Mouse (Mus musculus): Measurements from ENCODE around the gene Ccnc. TPM values are rescaled to one million over a fixed set of nuclear protein-coding genes. Genes with fewer than 3 reads are reported as not detected.

Gene Ccnc
- polyA plus RNA-seq (2016; fragmentation: Nextera tagmentation; extraction: Ambion mirVana), result 67.8 and 68.9 TPM in 2 replicates

DNA sequence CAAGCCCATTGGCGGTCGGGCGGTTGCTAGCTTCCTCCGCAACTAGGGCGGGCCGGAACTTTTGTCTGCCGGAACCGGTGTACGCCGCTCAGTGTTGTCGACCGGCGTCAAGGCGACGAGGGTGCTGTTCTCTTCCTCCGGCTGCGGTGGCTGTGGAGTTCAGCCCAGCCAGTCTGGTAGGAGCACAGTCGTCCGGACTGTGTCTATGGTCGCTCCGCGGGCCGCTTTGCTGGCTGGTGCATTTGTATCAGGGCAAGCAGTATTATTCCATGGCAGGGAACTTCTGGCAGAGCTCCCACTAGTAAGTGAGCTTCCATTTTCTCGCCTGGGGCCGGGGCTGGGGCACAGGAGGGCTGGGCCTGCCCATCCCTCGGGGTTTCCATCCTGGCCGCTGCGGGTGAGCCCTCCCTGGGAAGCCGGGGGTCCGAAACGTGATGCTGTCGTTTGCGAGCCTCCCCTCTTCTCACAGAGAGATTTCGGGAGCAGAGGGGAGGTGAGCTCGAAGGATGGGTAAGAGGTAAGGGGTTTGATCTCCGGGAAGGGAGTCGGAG lies at the start of gene Ccnc:
TSS of gene Ccnc (plus strand) at position 87 of the 551 bp plus-strand sequence.
- Histone ChIP-seq H3K36me3 (peaks cover 1% of the 10 kb centered on the region; the same call in 1 of the 2 replicates), H3K27me3 (no peaks in the 10 kb centered on the region), H3K4me1 (peaks cover 7% of the 10 kb centered on the region), H3K4me3 (peak within 1 kb of the TSS; percentile 61), H3K4me2 (replicated peaks) (peak within 1 kb of the TSS; percentile 76), H3K9ac (replicated peaks) (peak within 1 kb of the TSS; percentile 77), H3K27ac (replicated peaks) (peak within 1 kb of the TSS; percentile 82), H3K9me3 (no peaks in the 10 kb centered on the region)
- WGBS, result under 1% methylated on average over 37 of the region's 37 CpGs
- peak; percentile 97 for ATAC-seq (ENCODE audit: low FRiP score, low read depth)

DNA sequence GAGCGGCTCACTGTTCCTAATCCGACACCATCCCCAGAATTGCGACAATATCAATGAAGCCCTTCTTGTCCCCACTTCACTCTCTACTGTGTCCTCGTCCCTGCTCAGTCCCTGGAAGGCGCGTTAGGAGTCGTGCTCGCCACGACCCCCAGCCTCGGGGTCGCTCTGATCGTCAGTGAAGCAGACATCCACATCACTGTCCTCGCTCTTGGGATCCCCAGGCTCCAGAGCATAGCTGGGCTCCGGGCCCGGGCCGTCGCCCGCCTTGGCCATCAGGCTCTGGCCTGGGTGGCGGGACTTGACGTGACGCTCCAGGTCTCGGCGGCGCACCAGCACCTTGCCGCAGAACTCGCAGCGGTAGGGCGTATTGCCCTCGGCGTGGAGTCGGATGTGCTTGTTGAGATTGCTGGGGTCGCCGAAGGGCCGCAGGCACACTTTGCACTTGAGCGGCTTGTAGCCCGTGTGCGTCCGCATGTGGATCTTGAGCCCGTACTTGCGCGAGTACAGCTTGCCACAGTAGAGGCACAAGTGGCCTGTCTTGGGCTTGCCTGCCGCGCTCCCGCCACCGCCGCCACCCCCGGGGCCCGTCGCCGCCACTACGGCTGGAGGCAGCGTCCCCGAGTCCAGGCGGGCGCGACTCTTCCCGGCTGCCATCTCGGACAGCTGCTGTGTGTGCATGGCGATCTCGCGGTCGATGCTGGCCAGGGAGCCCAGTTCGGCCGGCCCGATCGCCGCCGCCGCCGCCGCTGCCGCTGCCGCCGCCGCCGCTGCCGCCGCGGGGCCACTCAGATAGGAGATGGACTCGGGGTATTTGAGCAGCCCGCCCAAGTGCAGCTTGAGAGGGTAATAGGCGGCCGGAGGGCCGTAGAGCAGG lies 49.2 kb upstream of the Ccnc start:
- H3K4me1 ChIP-seq, result peaks cover 16% of the 10 kb centered on the region
- H3K36me3 ChIP-seq, result no peaks in the 10 kb centered on the region
- H3K4me3 ChIP-seq, result peak overlapping the region; percentile 43
- WGBS, result under 1% methylated on average over 81 of the region's 84 CpGs
- no peaks in the 10 kb centered on the region for H3K9me3 ChIP-seq
- H3K4me2 ChIP-seq (replicated peaks), result peak overlapping the region; percentile 55
- peak; percentile 27 for ATAC-seq (ENCODE audit: low FRiP score, low read depth)
- peaks cover 90% of the 10 kb centered on the region for H3K27me3 ChIP-seq
- 0 out of 2 replicates have a peak overlapping the region, but pooled peaks have one; percentile 7 for H3K9ac ChIP-seq (replicated peaks)
- no peak overlapping the region for H3K27ac ChIP-seq (replicated peaks)

DNA sequence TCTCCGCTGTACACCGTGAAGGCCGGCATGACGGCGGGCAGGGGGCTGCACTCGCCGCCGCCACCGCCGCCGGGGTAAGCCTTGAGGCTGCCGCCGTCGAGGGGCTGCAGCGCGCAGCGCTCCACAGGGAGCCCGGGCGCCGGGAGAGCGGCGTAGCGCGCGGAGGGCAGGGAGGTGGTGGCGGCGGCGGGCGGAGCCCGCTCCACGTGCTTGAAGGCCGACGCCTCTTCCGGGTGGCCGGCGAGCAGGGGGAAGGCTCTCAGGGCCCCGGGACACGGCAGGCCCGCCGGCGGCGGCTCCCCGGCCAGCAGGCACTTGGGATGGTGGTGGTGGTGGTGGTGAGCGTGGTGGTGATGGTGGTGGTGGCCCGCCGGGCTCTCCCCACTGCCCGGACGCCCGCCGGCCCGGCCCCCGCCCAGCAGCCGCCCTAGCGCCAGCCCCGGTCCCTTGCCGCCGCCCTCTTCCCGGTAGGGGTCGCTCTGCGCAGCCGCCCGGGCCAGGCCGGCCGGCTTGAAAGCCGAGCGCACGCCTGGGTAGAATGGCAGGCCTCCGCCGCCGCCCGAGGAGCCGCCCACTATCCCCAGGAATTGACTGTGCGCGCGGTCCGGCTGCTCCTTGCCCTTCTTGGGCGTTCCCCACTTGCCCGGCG lies 48.4 kb upstream of the Ccnc start:
- peak overlapping the region; percentile 43 for H3K4me3 ChIP-seq
- 0 out of 2 replicates have a peak overlapping the region, but pooled peaks have one; percentile 1 for H3K9ac ChIP-seq (replicated peaks)
- peaks cover 14% of the 10 kb centered on the region; the same call in 1 of the 2 replicates for H3K4me1 ChIP-seq
- peak overlapping the region; percentile 55 for H3K4me2 ChIP-seq (replicated peaks)
- under 1% methylated on average over 37 of the region's 79 CpGs for WGBS
- no peak overlapping the region for H3K27ac ChIP-seq (replicated peaks)
- peak; percentile 91 for ATAC-seq (ENCODE audit: low FRiP score, low read depth)
- peaks cover 92% of the 10 kb centered on the region for H3K27me3 ChIP-seq
- H3K9me3 ChIP-seq, result no peaks in the 10 kb centered on the region
- no peaks in the 10 kb centered on the region for H3K36me3 ChIP-seq

DNA sequence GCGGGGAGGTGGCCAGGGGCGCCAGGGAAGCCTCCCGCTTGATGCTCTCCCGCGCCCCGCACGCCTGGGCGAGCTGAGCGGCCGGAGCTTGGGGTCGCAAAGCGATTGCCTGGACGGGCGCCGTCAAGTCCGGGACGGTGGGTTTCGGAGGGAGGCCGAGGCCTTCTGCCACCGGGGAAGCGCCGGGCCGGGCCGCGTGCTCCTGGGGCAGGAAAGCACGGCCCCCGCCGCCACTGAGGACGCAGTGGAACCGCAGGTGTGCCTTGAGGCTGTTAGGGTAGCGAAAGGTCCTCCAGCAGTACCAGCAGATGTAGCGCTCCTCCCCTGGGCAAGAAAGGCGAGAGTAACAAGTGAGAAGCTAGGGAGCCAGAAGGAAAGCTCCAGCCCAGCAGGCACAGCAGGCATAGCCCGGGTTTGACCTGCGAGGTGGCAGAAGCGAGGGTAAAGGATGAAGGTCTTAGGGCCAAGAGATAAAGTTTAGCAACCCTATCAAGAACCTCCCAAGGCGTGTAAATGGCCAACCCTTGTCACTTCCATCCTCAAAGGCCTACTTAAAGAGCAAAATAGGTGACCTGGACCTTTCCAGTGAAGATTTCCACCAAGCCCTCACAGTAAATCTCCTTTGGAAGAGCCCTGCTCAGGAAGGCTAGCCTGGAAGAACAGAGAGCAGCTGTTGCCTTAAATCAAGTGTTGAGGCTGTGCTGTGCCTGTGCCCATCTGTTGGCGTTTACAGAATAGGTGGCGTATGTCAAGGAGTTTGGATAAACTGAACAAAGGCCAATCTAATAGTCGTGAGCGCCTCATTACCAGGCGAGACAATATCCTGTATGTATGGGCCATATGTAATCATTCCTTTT lies 47.6 kb upstream of the Ccnc start:
- Histone ChIP-seq H3K9ac (replicated peaks) (peak overlapping the region; percentile 1; the same call in 1 of the 2 replicates), H3K36me3 (no peaks in the 10 kb centered on the region), H3K4me2 (replicated peaks) (peak overlapping the region; percentile 55), H3K27me3 (peaks cover 92% of the 10 kb centered on the region), H3K4me1 (peaks cover 20% of the 10 kb centered on the region; the same call in 1 of the 2 replicates), H3K9me3 (no peaks in the 10 kb centered on the region), H3K4me3 (peak overlapping the region; percentile 43), H3K27ac (replicated peaks) (no peak overlapping the region)
- peak; percentile 38; the same call in 1 of the 2 replicates for ATAC-seq (ENCODE audit: low FRiP score, low read depth)
- 3% methylated on average over 42 of the region's 42 CpGs for WGBS

DNA sequence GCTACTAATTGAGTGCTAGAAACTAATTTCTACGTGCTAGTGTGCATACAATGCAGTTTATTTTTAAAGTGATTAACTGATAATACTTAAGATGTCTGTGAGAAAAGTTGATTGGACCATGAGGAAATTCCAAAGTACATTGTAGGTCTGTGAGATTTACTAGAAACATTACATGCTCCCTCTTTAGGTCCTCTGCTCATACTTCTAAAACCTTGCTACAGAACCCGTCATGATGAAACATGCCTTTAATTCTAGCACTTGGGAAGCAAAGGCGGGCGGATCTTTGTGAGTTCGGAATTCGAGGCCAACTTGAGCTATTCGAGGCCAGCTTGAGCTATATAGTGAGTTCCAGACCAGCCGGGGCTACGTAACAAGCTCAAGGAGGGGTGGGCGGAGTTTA lies 46.5 kb upstream of the Ccnc start:
- Histone ChIP-seq H3K9ac (replicated peaks) (no peak overlapping the region), H3K27ac (replicated peaks) (no peak overlapping the region), H3K36me3 (no peaks in the 10 kb centered on the region), H3K4me2 (replicated peaks) (no peak overlapping the region), H3K9me3 (no peaks in the 10 kb centered on the region), H3K27me3 (peaks cover 96% of the 10 kb centered on the region), H3K4me3 (no peak overlapping the region), H3K4me1 (peaks cover 27% of the 10 kb centered on the region)
- no peak for ATAC-seq (ENCODE audit: low FRiP score, low read depth)
- 3% methylated on average over 10 of the region's 10 CpGs for WGBS

DNA sequence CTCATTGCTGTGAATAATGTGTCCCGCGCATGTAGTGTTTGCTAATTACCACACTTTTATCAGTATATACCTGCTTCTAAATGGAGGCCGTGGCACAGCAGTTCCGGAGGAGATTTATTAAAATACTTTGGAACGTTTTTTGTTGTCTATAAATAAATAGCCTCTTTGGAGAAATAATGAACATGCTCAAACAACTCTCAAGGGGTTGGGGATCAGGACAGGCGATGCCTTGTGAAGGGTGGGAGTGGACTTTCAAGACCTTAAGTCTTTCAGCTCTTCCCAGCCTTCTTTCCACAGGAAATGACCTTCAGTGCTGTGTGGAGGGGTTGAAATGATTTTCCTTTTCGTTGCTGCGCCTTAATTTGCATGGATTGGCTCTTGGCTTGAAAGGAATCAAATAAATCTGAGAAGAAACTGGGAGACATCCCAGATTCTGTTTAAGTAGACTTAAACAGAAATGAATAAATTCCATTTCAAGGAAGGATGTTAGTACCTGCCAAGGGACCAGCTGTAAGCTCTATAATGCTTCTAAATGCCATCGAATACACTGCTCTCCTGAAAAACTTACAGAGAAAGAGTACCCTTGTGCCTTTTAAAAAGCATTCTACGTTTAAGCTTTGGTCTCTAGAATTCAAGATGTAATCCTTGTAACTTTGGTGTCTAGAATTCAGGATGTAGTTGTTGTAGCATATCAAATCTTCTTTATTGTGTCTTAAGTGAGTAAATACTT lies 44.9 kb upstream of the Ccnc start:
- ATAC-seq (ENCODE audit: low FRiP score, low read depth), result no peak
- peaks cover 100% of the 10 kb centered on the region for H3K27me3 ChIP-seq
- H3K9ac ChIP-seq (replicated peaks), result no peak overlapping the region
- no peaks in the 10 kb centered on the region for H3K36me3 ChIP-seq
- H3K4me2 ChIP-seq (replicated peaks), result no peak overlapping the region
- H3K4me1 ChIP-seq, result peaks cover 27% of the 10 kb centered on the region
- 13% methylated on average over 10 of the region's 10 CpGs for WGBS
- H3K9me3 ChIP-seq, result no peaks in the 10 kb centered on the region
- no peak overlapping the region for H3K27ac ChIP-seq (replicated peaks)
- H3K4me3 ChIP-seq, result no peak overlapping the region

DNA sequence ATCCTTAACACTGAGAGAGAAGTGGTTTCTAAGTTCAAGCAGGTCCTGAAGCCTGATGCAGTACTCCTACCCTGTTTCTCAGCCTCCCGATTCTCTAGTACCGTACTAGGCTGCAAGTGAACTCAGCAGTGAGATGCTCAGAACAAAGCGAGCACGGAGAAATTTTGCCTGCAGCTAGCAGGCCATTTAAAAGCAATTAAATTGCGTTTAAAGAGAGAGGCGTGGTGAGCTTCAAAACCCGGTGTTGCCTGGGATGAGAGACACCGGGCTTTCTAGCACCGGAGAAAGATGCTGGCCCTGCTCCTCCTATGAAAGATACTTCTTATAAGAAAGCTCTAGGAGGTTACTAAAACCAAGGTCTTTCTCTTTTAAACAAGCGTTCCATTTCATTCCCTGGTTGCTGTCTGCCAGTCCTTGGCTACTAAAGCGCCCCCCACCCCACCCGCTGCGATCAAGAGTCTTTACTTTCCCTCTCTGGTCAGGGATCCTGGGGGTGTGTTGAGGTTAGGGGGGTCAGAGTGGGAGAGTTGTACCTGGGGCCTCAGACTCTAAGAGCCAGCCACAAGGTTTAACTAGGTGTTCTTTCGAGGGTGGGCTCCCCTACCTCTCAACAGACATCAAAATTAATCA lies 43.0 kb upstream of the Ccnc start:
- H3K4me2 ChIP-seq (replicated peaks), result no peak overlapping the region
- H3K4me1 ChIP-seq, result peaks cover 35% of the 10 kb centered on the region
- ATAC-seq (ENCODE audit: low FRiP score, low read depth), result no peak
- H3K36me3 ChIP-seq, result no peaks in the 10 kb centered on the region
- no peaks in the 10 kb centered on the region for H3K9me3 ChIP-seq
- no peak overlapping the region for H3K27ac ChIP-seq (replicated peaks)
- 2% methylated on average over 14 of the region's 14 CpGs for WGBS
- peaks cover 97% of the 10 kb centered on the region for H3K27me3 ChIP-seq
- H3K9ac ChIP-seq (replicated peaks), result no peak overlapping the region
- 0 out of 2 replicates have a peak overlapping the region, but pooled peaks have one; percentile 1 for H3K4me3 ChIP-seq

DNA sequence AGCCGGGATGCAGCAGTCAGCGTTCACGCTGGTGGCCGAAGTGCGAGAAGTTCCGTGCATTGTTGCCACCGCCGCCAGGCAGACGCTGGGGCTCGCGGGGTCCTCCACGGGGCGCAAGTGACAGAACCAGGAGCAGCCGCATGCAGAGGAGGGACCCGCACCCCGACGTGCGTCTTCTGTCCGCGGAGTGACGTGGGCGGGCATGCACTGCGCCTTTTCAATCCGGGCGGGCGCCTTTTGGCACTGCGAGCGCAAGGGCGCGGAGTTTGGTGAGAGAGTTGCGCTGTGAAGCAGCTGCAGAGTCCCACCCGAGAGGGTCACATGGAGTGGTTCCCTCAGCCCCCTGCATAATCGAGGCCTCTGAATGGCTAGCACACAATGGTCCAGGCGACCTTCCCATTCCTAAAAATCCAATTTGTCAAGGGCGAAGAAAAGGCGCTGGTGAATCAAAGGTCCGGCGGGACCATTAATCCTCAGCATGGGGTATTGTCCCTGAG lies 41.9 kb upstream of the Ccnc start, which contains the start of gene Prdm13:
TSS of gene Prdm13 (minus strand) at position 369 of the 497 bp plus-strand sequence.
- peaks cover 97% of the 10 kb centered on the region for H3K27me3 ChIP-seq
- ATAC-seq (ENCODE audit: low FRiP score, low read depth), result peak; percentile 72
- peak within 1 kb of the TSS; percentile 42 for H3K4me2 ChIP-seq (replicated peaks)
- H3K4me1 ChIP-seq, result peaks cover 37% of the 10 kb centered on the region
- H3K4me3 ChIP-seq, result peak within 1 kb of the TSS; percentile 19
- no peak within 1 kb of the TSS for H3K27ac ChIP-seq (replicated peaks)
- no peaks in the 10 kb centered on the region for H3K9me3 ChIP-seq
- no peaks in the 10 kb centered on the region for H3K36me3 ChIP-seq
- under 1% methylated on average over 38 of the region's 38 CpGs for WGBS
- no peak within 1 kb of the TSS for H3K9ac ChIP-seq (replicated peaks)

DNA sequence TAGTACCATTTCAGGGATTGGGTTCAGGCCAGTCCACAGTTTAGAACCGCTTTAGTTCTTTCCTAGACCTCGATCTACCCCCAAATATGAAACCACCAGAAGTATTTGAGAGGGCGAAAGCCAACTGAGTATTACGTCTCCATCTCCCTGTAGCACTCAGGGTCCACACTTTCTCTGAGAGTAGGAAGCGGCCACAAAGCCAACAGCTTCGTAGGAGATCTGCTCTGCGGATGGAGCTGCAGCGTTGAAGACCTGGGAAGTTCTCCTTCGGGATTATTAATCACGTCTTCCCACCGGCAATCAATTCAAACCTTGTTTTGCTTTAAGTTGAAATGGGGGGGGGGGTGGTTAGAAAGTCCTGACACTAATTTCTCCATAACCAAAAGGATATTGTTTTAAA lies 41.1 kb upstream of the Ccnc start:
- no peak overlapping the region for H3K4me2 ChIP-seq (replicated peaks)
- H3K9ac ChIP-seq (replicated peaks), result no peak overlapping the region
- ATAC-seq (ENCODE audit: low FRiP score, low read depth), result no peak
- peaks cover 97% of the 10 kb centered on the region for H3K27me3 ChIP-seq
- H3K9me3 ChIP-seq, result no peaks in the 10 kb centered on the region
- no peaks in the 10 kb centered on the region for H3K36me3 ChIP-seq
- H3K4me1 ChIP-seq, result peaks cover 37% of the 10 kb centered on the region
- no peak overlapping the region for H3K4me3 ChIP-seq
- no peak overlapping the region for H3K27ac ChIP-seq (replicated peaks)
- WGBS, result 2% methylated on average over 11 of the region's 11 CpGs

DNA sequence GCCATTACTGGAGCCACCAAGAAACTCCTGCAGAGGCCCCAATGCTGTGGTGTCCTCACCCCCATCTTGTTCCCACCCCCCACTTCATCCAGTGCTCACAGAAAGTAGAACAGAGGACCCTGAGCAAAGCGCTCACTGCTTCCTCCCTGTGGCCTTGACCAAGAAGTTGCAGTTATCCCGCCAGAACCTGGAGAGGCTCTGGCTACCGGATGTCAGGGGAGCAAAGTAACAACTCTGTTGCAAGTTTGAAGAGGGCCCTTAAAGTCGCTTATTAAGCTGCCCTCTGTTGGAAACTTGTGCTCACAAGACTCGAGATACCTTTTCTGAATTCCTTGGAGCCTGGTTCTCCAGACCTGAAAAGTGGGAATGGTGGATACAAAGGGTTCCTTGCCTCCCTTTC lies 40.6 kb upstream of the Ccnc start:
- H3K9ac ChIP-seq (replicated peaks), result no peak overlapping the region
- no peaks in the 10 kb centered on the region for H3K36me3 ChIP-seq
- H3K27ac ChIP-seq (replicated peaks), result no peak overlapping the region
- peaks cover 94% of the 10 kb centered on the region for H3K27me3 ChIP-seq
- H3K9me3 ChIP-seq, result no peaks in the 10 kb centered on the region
- H3K4me3 ChIP-seq, result no peak overlapping the region
- H3K4me2 ChIP-seq (replicated peaks), result no peak overlapping the region
- peaks cover 37% of the 10 kb centered on the region for H3K4me1 ChIP-seq
- WGBS, result 3% methylated on average over 5 of the region's 5 CpGs
- ATAC-seq (ENCODE audit: low FRiP score, low read depth), result no peak

Measured in midbrain, embryonic 12.5 days (tissue).